Mouse (Mus musculus) erythroblast, adult 5-6 weeks (primary cell): ENCODE results near the gene Ptprs. TPM values are rescaled to one million over a fixed set of nuclear protein-coding genes. Genes with fewer than 3 reads are reported as not detected.

Experiments used
- ATAC-seq: replicated peaks from 2 replicates; pipeline ENCODE4 v1.8.0; 2016; ENCODE audit warnings: moderate number of reproducible peaks, mild to moderate bottlenecking, moderate TSS enrichment, inconsistent platforms; ENCODE audit not compliant: poor library complexity, low FRiP score, severe bottlenecking
- total RNA-seq, 2 experiments: library from RNA; stranded (forward) in 1 of 2; stranded (reverse) in 1 of 2; fragments of 150-400 nt in 1 of 2; fragments of 200-764, 138-1000 nt in 1 of 2; gene quantifications; 2 replicates each; pipeline versions ENCODE4 v1.2.3 to v1.2.4; 2015 to 2017; ENCODE audit warnings: low replicate concordance in 2 of 2

The Ptprs gene
- total RNA-seq, 2 experiments from 2014 or later: 4.8 to 8.1 TPM

DNA sequence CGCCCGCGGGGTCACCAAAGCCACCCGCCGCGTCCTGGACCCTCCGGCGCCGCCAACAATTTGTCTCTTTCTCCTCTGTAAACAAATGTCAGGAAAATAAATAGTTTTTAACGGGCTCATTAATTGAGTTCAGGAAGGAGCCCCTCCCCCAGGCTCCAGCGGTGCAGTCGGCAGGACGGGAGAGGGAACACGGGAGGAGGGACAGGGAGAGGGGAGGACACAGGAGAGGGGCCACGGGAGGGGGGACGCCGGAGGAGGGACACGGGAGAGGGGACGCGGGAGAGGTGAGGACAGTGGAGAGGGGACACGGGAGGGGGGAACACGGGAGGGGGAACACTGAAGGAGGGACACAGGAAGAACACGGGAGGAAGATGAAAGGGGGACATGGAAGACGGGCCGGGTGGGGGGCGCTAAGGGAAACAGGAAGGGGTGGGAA, 6.3 kb downstream of the Ptprs start:
- ATAC-seq: no peak

DNA sequence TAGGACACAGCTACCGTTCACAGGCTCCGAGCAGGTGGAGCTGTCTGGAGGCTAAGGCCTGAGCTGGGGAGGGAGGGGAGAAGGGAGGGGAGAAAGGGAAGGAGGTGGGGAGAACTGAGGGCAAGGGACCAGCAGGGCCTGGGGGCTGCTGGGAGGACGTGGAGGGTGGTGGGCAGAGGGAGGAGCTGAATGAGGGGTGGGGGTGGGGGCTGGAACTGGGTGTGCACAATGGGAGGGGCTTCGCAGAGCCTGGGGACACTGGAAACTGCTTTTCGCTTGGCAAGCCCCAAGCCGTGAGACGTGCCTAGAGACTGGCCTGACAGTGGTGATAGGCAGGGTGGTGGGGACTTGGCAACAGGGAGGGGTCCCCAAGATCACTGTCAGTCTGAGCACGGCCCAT, 7.0 kb downstream of the Ptprs start:
- no peak for ATAC-seq

DNA sequence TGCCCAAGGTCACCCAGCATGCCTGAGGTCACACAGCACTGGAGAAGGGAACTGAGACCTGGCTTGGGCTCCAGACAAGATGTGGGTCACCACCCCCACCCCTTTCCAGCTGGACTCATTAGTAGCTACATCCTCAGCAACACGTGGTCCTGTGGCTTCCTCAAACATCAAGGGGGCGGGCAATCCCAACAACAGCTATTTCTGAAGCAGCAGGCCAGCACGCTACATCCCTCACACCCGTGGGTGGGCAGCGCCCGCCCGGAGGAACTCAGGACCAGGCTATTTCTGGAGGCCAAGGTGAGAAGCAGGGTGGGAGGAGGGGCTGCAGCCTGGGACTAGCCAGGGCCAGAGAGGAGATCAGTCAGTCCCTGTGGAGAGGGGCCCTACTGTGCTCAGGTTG, 7.4 kb downstream of the Ptprs start:
- no peak for ATAC-seq

DNA sequence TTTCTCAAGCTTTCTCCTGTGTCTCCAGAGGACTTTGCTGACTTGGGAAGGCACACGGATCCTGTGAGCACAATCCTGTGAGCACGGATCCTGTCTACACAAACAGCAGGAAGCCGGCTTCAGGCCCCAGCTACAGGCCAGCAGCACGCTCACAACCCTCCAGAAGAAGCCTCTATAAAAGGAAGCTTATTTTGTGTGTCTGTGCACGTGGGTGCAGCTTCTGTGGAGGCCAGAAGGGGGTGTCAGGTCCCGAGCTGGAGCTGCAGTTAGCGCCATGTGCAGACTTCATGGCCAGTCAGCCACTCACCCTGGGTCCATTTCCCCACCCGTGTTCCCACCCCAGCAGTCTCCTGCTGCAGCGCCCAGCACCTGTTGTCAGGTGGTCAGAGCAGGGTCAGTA, 7.9 kb downstream of the Ptprs start:
- no peak for ATAC-seq

DNA sequence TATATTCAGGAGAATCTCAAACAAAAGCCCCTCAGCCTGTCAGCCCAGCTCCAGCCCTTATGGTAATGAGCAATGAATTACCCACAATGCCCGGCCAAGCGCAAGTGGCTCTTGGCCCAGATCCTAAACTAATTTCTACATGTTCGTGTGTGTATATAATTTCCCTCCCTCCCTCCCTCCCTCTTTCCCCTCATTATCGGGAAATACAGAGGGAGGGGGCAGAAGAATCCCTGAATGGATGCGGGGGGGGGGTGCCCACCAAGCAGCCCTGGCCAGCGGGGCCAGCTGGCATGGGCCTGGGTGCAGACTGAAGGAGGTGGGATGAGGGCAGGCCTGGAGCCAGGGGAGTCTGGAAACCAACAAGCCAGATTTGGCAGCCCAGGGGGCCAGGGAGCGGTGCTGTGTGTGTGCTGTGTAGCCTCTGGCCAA, 8.8 kb downstream of the Ptprs start:
- ATAC-seq: no peak

DNA sequence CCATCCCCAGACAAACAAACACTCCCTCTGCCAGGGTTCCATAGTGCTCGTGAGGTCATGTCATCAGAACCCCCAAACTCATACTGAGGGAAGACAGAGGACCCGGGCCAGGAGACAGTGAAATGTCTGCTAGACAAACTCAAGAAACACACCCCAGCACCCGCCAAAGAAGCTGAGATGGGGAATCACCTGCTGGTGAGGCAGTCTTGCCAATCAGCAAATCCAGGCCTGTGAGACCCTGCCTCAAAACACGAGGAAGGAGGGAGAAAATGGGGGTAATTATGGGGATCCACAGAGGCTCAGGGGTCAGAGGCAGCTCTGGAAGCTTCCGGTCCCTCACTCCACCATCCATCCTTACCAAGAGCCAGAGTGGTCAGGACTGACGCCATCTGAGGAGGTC, 9.5 kb downstream of the Ptprs start:
- ATAC-seq: no peak

DNA sequence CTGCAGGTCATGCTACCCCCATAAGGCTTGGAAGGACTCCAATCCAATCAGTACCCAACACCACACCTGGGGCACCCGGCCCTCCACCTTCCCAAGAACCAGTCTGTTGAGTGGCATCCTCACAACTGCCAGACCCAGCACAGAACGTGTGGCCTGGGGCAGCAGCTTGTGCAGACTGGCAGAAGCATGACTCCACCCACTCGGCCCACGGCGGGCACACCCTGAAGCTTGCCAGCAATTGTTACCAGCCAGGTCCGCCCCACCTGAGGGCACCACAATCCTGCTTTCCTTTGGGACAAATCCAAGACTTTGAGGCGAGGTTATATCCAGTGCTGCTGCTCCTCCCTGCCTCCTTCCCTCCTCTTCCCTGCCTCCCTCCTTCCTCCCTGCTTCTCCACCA, 11.5 kb downstream of the Ptprs start:
- no peak for ATAC-seq

DNA sequence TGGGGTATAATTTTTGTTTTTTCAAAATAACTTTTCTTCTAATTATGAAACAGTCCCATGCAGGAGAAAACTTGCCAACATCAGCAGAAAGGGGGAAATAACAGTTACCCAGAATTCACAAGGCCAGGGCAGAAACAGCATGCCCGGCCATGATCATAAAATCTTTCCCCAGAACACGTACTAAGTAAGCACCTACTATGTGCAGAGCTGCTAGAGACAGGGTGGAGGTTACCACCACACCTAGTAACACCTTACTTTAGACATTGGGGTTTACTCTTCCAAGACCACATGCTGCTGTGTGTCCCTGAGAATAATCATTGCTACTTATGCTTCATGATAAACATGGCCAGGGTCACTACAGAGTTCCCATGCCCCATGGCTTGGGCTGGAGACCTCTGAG, 11.9 kb downstream of the Ptprs start:
- no peak for ATAC-seq

DNA sequence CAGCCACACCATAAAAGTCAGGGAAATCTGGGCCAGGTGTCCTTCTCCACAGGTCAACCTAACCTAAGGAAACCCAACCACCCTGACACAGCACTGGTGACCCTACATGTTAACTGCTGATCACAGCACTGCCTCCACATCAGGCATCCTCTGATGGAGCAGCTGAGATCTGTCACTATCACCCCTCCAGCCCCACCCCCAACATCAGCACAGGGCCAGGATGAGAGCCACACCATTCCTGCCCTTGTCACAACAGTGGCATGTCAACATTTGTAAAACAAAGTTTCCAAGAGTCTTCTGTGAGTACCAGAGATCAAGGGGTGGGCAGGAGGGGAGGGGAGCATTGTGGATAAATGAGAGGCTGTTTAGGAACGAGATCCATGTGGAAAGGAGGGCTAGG, 12.8 kb downstream of the Ptprs start:
- ATAC-seq: no peak

DNA sequence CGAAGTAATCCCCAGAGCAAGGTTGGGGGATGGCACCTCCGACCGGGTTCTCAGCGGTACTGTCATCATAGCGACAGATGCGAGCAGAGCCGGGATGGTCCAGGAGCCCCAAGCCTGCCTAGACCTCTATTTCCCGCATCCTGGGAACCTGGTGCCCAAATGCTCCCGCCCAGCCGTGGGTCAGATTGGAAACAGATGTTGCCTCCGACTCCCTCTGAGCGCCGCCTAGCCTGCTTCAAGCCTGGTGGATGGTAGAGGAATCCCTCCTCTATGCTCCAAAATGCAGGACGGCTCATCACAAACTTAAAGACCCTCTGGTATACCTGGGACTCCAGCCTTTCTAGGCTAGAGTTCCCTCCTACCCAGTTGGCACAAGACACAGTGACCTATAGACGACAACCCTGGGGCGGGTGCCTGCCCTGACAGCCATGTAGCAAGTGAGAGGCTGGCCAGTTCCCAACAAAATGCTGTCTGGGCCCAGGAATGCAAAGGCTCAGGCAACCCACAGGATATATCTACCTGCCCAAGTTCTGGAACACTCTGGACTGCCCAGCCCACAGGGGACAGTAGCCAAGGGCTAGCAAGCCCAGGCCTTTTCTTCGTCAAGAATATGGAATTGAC, 13.3 kb downstream of the Ptprs start:
- ATAC-seq: no peak

DNA sequence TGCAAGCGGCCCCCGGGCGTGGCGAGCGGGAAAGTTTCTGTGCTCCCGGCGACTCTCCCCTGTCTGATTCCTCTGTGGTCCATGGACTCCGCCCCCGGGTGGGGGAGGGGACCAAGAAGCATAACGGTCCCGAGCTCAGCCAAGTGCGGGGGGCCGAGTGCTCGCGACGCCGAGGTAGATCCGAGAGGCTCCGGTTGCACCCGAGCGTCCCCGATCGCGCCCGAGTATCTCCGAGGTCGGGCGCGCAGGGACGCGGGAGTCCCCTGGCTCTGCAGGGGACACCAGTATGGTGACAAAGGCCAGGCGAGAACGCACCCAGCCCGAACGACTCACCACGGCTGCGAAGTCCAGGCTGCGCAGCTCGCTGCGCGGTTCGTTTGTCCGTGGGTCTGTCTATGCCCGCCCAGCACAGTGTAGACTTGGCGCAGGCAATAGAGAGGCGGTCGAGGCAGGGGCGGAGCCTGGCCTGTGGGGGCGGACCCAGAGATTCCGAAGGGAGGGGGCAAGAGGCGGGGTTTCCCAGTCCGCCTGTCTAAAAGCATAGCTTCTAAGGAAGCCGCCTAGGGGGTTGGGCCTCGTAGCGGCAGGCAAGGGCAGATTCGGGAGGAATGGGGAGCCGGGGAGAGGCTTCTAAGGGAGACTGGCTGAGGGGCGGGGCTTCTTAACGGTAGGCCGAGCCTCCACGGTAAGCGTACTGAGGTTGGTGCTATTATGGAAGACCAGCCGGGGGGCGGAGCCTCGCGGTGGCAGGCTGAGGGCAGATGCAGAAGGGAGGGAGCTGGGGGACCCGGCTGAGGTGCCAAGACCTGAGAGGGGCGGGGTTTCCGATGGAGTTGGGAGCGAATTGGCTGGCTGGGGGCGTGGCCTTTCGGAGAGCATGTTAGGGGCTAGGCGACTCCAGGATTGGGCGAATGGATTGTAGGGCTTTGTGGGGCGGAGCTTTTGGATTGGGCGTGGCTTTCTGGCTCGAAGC, 14.2 kb downstream of the Ptprs start:
- ATAC-seq: peak; percentile 73

DNA sequence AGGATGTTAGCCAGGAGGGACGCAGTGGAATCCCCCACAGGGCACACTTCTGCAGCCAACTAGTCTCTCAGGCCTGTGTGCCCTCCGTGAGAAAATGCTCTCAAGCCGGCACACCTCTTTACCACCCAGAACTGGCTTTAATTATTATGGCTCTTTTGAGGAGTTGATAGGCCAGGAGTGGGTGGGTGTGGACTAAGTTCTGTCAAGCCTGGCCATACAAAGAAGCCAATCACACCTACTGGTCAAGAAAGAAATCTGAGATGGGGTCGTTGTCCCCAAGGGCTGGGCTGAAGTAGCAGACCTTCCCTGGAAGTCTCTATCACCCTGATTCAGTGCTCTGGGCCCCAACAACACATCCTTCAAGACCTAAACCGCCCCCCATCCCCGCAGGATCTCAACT, 15.4 kb downstream of the Ptprs start:
- ATAC-seq: no peak

DNA sequence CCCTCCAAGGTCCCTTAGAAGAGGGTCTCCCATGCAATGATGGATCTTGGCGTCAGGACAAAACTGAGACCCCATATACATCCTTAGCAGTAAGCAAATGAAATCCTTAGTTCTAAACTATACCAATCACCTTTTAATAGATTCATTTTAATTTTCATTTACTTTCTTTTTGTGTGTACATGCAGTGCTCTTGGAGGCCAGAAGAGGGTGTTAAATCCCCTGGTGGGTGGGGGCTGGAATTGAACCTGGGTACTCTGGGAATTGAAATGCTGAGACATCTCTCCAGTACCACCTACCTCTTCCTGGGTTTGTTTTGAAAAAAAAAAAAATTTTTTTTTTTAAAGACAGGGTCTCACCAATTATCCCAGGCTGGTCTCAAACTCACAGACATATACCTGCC, 18.8 kb downstream of the Ptprs start:
- ATAC-seq: no peak

DNA sequence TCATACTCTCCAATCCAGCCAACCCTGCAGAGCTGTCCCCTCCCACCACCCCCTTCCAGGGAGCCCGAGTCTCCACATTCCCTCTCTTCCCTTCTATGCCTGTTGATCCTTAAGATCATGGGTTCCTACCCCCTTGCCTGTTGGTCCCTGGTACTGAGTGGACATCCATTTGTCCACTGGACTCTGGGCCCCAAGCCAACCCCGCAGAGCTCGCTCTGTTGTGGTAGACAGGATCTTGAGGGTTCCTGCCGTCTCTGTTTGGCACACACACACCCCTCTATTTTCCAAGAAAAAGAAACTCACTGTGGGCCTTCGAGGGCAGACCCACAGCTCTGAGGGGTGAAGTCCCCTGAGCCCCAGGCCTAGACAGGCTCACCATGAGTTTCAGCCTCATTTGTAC, 19.9 kb downstream of the Ptprs start:
- ATAC-seq: no peak

DNA sequence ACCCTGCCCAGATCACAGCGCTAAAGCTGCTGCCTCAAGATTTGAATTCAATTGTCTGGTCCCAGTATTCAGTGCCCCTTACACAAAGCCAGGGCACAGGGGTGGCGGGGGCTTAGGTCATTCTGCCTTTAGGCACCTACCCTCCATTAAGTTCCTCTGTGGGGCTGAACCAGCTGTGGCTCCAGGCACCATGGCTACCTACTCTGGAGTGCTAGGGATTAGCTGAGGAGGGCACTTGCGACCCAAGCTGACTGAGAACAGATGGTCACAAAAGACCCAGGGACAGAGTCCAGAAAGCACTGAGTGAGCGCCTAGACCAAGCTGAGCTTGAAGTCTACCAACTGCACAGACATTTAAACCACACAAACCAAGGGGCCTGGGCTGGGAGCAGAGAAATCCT, 22.6 kb downstream of the Ptprs start:
- ATAC-seq: no peak

DNA sequence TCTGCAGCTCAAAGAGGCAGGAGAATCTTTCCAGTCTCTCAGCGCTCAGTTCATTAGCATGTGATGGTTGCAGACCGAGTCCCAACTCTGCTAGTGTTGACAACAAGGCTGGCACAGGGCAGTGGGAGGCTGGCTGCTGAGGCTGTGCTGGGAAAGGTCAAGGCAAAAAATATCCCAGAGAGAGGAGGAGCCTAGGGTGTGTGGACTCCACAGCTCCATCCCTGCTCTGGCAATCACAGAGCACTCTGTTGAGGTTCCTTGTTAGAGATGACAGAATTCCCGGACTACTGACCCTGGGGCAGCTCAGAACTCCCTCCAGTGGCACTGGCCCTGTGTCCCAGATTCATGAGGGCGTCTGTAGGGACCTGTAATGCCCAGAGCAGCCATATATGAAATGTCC, 23.0 kb downstream of the Ptprs start:
- no peak for ATAC-seq

DNA sequence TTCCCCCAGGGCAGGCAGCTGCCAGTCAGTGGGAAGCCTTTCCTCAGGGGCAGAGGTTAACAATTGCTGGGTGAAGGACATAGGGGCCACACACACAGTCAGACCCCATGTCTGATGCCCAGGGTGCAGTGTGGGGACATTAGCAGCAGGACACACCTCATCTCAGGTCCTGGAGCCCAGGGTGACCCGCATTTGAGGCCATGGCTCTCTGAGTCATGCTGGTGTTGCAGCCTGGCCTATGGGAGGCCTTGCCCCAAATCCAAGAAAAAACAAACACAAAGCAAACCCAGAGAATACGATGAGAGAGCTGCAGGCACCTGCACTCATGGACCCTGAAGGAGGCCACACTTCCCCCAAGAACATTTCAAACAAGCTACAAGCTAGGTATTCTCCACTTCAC, 28.6 kb downstream of the Ptprs start:
- no peak for ATAC-seq

DNA sequence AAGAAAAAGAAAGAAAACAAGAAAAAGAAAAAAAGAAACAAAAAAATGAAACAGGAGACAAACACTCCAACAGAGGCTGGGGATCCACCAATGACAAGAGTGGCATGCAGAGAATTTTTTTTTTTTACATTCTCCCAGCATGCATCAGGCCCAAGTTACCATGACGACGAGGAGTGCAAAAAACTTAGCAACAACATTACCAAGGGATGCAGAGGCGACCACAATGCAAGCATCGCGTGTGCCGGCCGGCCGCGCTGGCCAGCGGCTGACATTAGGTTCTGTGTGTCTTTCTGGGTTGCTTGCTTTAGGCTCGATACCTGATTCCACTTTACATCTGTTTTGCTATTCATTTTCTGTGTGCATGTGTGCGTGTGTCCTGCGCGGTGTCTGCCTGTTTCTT, 30.9 kb downstream of the Ptprs start:
- ATAC-seq: no peak

DNA sequence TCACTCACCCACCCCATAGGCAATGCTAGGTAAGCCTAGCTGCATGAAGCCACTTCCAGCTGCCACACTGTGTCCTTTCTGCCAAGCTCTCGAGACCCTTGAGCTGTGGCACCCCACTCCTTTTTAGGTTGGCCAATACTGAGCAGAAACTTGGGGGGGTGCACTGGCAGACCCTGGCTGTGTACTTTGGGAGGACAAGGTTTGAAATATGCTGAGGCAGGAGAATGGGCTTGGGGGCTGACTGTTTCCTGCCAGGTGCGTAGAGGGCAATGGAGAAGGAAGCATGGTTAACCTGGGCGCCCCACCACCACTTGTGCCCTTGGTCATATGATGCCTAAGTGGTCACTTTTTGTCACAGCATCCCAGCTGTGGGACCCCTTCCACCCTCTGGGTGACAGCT, 31.5 kb downstream of the Ptprs start:
- no peak for ATAC-seq

DNA sequence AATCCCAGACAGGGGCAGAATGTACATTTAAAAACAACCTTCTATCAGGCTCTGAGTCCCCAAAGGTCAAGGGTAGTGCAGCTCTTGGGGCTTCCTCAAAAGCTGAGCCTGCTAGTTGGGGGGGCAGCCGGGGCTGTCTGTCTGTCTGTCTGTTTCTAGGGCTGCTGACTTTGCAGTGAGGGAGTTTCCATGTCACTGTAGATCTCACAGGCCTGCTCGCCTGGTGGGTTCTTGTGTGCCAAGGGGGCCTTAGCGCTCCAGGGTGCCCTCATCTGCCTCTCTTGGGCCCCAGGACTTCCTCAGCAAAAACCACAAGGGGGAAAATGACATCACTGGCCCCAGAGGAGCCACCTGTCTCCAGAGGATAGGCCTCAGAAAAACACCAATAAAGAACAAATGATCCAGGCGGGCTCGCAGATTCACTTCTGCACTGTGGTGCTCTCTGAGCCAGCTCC, 32.9 kb downstream of the Ptprs start:
- no peak for ATAC-seq

DNA sequence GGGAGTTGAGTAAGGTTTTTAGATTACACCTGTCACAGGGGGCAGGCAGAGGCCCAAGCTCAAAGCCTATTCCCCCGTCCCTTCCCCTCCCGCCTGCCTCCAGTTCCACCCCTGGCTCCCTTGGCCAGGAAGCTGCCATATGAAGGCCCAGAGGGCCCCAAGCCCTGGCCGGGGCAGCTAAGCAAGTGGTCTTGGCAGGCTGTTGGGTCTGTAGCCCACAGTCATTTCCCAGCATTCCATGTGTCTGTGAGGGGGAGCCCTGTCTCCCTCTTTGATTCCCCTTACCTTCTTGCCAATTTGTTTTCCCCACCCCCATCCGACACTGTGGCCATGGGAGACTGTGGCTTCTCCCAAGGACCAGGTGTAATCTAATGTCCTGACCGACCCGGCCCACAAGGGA, 34.0 kb downstream of the Ptprs start:
- ATAC-seq: no peak
